Mouse (Mus musculus) urinary bladder, adult 18-20 months (tissue): ENCODE data around the gene Trappc1.

Source experiments
- DNase-seq, 2 experiments: peaks; one replicate each; pipeline ENCODE4 v3.0.0; 2022; ENCODE audit warnings: low spot score in 2 of 2, mixed read lengths in 2 of 2

Gene Trappc1

DNA sequence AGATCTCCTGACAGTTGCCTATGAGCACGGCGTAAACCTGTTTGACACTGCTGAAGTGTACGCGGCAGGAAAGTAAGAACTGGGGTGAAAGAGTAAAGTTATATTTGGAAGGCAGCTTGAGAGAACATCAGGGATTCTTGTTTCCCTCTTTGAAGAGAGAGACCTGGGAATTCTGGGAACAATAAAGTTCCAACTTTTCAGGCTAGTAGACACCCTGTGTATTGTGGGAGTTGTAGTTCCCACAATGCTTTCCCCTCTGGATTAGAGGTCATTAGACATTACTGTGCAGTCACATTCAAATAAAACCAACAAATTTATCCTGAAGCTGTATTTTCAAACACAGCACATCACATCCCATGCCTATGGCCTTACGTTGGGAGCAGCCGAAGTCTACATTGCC is 4.7 kb downstream of the Trappc1 start:
- DNase-seq = no peak

DNA sequence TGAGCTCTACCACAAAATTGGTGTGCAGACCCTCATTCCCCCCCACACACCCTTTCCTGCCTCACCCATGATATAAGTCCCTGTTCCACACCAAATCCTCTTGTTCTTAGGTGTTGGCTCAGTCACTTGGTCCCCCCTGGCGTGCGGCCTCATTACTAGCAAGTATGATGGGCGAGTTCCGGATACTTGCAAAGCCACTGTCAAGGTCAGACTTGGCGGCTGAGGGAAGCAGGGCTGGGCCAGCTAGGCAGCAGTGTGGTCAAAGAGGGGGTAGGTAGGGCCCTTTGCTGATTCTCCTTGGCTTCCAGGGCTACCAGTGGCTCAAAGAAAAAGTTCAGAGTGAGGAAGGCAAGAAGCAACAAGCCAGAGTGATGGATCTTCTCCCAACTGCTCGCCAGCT is 7.4 kb downstream of the Trappc1 start:
- DNase-seq = no peak

DNA sequence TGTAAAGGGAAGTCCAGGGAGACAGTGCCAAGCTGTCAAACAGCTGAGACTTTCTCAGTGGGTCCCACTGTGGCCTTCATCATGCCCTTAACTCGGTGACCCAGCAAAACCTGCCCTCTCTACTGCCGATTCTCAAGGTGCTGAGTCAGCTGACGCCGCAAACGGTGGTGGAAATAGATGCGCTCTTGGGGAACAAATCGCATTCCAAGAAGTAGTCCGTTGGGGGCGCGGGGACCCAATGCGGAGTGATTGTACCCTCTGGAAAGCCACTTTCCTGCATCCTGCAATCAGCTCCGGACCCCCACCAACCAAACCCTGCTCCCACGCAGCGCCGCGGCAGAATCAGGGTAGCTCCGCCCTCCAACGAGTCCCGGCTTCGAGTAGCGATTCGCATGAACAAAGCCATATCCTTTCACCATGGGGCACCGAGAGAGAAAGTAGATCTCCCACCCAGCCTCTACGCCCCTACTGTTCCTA is 8.2 kb downstream of the Trappc1 start:
- DNase-seq = peak; percentile 58 to 82

GRCm38 (mm10) chr11:69332713-69333253 is 9.0 kb downstream of the Trappc1 start:
- no peak for DNase-seq

- no peak for DNase-seq
Observed at GRCm38 (mm10) chr11:69333922-69334321, 10.1 kb downstream of the Trappc1 start.

- no peak for DNase-seq
Observed at GRCm38 (mm10) chr11:69334796-69335195, 11.0 kb downstream of the Trappc1 start.

GRCm38 (mm10) chr11:69340161-69341131 is 16.7 kb downstream of the Trappc1 start, which contains the start of gene Rnf227:
TSS of gene Rnf227 (plus strand) at chr11:69340461.
- DNase-seq = peak; percentile 36 to 76

DNA sequence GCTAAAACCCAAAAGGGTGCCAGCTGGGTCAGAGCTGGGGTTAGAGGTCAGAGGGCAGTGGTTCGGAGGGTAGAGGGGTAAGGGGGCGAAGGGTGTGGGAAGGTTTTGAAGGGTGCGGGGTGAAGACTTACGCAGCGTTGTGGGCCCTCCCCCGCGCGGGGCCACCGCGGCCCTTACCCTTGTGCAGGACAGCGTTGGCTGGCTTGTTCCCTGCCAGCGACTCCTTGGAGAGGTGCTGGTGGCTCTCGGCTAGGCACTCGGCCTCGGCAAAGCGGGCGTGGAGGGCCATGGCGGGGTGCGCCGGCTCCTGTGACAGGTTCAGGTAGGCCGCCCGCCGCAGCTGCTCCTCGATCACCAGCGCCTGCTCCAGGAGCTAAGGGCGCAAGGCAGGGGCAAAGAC is 22.7 kb downstream of the Trappc1 start:
- DNase-seq = no peak

DNA sequence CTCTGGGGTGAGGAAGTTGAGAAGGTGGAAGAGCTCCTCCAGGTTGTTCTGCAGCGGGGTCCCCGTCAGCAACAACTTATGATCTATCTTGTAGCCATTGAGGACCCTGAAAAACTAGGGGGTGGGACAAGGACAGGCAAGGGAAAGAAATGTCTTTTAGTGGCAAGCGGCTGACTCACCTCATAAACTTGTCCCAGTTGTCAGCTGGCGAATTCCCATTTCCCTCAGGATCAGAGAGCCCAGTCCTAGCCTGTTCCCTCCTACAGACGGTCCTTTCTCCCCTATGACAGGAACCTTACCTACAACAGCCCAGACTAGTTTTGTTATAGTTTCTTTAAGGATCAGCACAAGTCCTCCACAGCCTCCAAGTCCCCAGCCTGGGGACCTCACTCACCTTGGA is 32.8 kb downstream of the Trappc1 start:
- DNase-seq = no peak

DNA sequence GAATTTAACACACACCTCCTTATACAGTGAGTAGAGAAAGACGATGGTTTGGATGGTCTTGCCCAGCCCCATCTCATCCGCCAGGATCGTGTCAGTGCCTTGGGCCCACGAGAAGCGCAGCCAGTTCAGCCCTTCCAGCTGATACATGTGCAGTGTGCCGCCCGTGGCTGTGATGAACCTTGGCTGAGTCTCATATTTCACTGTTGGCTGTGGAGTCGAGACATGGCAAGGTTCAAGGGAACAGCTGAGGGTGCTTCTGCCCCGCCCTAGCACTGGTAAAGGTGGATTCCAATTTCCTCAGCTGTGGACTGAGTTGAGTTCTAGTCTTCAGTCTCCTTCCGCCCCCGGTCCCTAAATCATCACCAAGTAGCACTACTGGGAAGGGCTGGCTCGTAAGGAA is 33.9 kb downstream of the Trappc1 start:
- DNase-seq = no peak

GRCm38 (mm10) chr11:69362021-69362420 is 38.2 kb downstream of the Trappc1 start:
- DNase-seq = no peak

- DNase-seq = no peak
Observed at GRCm38 (mm10) chr11:69362479-69362878, 38.7 kb downstream of the Trappc1 start.

GRCm38 (mm10) chr11:69364376-69364775 is 40.6 kb downstream of the Trappc1 start:
- no peak for DNase-seq

DNA sequence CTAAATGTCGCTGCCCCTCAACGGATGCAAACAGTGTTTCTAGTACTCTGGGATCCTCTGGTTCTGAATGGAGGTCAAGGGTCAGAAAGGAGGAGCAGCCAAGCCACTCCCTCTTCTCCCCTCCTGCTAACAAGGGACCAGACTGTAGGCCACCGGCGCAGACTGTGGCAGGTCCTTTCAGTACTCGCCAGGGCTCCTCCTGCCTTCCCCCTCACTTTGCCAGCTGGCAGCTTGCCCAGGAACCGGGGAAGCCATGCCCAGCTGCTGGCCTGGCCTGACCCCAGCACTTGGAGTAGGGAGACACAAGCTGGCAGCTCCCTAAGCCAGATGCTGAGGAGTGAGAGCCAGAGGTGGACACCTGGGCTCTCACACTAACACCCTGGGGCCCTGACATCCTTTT is 41.1 kb downstream of the Trappc1 start:
- DNase-seq = peak; percentile 86 to 88

- peak; percentile 44 to 54 for DNase-seq
Observed at GRCm38 (mm10) chr11:69365722-69366121, 41.9 kb downstream of the Trappc1 start.

DNA sequence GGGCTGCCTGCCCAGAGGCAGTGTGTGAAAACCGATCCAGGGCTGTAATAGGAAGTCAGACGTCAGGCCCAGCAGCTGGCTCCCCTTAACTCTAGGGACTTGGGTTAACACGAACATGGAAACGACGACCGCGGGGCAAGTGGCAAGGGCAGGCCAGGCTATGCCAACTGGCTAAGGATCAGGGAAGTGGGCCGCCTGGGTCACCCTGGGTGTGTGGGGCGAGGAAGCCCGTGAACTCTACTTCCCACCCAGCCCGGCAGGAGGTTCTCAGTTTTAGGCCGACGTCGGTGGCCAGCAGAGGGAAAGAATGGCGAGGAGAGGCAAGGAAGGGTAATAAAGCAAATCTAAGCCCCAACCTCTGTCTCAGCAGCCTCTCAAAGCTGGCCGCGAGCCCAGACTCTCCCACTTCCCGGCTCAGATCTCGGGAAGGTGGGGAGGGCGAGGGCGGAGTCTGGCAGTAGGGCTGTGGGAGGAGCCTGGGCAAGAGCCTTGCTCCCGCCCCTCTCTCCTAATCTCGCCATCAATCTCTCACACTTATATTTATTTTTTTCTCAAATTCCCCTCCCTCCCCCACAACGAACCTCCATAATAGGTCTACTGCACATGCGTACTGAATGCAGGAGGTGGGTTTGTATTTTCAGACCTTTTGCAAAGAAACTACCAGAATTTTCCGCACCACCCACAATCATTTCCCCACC is 42.5 kb downstream of the Trappc1 start:
- DNase-seq = peak; percentile 90 to 94

- DNase-seq = peak in 1 of 2 experiments; percentile 34
Observed at GRCm38 (mm10) chr11:69366855-69367615, 43.3 kb downstream of the Trappc1 start.

- peak in 1 of 2 experiments; percentile 44 for DNase-seq
Observed at GRCm38 (mm10) chr11:69367616-69368355, 44.0 kb downstream of the Trappc1 start.

DNA sequence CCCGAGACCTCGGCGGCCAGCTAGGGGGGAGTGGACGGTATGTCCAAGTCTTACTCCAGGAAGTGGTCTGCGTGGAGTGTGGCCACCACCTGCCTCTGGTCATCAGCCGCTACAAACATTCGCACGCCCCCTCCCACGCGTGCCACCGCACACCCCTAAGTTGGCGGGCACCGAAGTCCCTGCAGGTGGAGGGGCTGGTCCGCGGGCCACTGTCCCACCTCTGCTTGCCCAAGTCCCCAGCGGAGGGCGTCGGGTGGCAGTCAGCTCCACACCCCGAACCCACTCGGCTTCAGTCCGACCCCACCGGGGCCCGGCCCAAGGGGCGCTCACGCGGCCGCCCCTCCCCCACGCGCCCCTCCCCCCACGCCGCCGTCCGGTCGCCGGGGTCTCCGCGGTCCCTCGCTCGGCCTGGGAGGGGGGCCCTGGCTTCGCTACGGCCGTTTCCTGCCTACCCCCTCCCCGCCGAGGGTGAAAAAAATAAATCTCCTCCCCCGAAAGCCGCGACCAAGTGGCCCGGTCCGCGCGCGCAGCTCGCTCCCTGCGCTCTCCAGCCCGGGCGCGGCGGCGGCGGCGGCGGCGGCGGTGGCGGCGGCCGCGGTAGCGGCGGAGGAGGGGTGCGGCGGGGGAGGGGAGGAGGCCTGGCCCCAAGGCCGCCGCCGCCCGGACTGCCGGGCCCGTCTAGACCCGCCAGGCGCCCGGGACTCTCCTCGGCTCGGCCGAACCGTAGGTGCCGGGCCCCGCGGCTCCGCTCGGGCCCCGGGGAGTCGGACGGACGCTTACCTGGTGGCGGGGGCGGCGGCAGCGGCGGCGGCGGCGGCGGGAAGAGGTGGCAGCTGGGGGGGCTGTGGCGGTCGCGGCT is 44.8 kb downstream of the Trappc1 start:
- DNase-seq = peak in 1 of 2 experiments; percentile 49
